Mouse (Mus musculus): ENCODE results near the gene Plppr3.

Plppr3 gene

GRCm38 (mm10) chr10:79817111-79817510, 57.3 kb downstream of the Plppr3 start:
- DNase-seq, result no peak

- DNase-seq, result no peak
Measured at GRCm38 (mm10) chr10:79815671-79816494, 58.6 kb downstream of the Plppr3 start.

DNA sequence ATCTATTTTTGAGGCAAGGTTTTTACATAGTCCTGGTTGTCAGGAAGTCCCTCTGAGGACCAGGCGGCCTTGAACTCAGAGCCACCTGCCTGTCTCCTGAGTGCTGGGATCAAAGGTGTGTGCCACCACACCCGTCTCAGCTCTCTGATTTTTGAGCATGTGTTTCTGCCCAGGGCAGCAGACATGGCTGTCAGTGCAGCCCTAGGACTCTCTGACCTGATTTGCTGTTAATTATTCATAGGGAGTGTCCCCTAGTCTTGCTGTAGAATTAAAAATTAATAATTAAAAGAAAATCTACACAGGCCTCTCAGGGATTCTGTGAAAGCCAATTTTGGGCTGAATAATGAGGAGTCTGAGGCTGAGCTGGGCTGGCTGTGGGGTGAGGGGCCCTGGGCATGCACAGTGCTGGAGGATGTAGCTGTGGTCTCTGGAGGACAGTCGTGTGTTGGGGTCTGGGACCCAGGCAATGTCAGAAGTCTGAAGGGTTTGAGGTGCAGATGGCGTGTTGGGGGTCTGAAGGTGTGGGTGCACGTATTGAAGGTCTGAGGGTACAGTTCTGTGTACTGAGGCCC, 60.1 kb downstream of the Plppr3 start:
- DNase-seq, result no peak

DNA sequence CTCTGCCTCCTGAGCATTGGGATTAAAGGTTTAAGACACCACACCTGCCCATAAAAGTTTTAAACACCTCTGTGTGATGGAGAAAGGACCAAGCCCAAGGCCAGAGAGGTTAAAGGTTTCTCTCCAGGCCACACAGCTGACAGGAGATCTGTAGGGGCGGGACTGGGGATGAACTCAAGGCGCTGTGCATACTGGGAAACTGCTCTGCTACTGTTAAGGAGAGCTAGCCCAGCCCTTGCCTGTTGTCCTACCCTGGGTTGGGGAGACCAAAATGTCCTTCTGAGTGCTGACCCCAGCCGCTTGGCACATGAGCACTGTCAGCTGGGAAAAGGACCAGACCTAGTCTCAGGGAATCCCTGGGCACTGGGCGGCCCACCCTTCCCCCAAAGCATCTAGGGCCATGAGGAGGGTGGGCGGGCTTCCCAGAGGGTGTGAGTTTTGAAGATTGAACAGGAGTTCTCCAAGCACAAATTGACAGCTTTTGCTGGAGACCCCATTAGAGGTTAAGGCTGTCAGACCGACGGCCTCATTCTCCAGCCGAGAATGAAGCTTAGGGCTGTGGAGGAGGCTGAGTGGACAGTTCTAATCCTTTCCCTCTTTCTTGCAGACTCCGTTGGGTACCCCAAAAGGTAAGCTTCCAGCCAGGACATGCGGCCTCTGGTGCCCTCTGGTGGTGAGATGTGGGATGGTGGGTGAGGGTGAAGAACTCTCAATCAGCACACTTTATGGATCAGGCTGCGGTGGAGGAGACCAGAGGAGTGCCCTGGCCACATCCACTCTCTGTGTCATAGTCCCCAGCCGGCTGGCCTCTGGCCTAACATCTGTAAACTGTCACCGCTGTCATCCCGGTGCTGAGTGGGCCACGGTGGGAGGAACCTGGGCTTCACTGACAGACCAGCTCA, 62.4 kb downstream of the Plppr3 start:
- DNase-seq, result peak; percentile 94 to 96
